Mouse (Mus musculus): ENCODE results near the gene Dpy19l2. TPM values are rescaled to one million over a fixed set of nuclear protein-coding genes. Genes with fewer than 3 reads are reported as not detected.

Dpy19l2 gene
- polyA plus RNA-seq, 1 experiment from 2014 or later: 0.17 TPM

DNA sequence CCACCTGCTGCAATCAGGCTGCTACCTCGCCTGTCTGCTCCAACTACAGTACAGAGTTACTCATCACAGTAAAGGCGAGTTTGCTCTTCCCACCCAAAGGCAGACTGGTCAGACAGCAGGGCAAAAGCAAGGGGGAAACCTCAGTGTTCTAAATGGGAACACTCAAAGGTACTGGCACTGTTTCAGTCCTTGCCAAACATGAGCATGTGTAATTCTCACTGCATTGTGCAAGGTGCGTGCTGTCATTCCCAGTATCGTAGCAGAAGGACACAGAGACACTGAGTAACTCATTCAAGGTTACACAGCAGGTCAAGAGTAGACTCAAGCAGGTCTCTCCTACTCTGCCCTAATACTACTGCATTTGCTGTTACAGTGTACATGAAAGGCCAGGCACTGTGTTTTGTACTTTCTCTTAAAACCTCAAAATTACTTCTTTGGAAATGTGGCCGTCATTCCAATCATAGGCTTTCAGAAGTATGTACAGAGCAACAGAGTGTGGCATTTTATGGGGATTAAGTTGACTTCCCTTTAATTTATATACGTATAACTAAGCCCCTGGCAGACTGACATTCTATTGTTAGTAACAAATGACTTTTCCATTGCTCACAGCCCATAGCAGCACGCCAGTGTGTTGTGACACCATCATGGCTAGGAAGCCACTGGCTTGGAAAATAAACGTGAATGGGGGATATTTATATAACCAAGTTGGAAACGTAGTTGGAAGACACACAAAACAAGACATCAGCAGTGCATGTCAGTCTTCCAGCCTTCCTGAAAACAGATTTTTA is 182.6 kb downstream of the Dpy19l2 start:
- Histone ChIP-seq H3K4me1 (ENCODE audit: control insufficient read depth, insufficient read depth, low read length) (no peaks in the 10 kb centered on the region), H3K27ac (ENCODE audit: low read depth, low read length) (no peak overlapping the region), H3K9me3 (ENCODE audit: control insufficient read depth, low read length) (no peaks in the 10 kb centered on the region), H3K36me3 (ENCODE audit: control insufficient read depth, insufficient read depth, low read length) (no peaks in the 10 kb centered on the region), H3K4me2 (ENCODE audit: low read depth) (no peak overlapping the region), H3K27me3 (ENCODE audit: control insufficient read depth, insufficient read depth, low read length) (no peaks in the 10 kb centered on the region), H3K9ac (ENCODE audit: low read length) (no peak overlapping the region), H3K4me3 (ENCODE audit: low read depth, low read length) (no peak overlapping the region)
- 78% methylated on average over 9 of the region's 9 CpGs for WGBS
- no peak for DNase-seq (ENCODE audit: low spot score)
- ATAC-seq (ENCODE audit: insufficient read depth, low FRiP score, low TSS enrichment): no peak

DNA sequence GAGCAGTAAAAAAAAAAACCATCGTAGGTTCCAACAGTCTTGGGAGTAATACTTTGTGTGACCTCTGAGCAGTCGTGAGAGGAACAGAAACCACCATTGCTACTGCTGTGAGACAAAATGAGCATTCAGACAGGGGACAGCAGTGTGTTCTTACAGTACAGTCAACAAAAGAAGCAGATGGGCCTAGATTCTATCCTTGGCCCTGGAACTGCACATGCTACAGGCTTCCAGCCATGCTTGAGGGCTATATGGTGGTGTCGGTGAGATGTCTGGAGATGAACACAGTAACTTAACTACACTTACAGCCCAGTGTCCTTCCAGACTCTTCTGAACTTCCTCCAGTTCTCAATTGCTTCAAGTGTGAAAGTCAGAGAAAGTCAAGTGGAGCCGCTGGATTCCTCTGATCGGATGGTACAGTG is 184.0 kb downstream of the Dpy19l2 start:
- Histone ChIP-seq H3K4me1 (ENCODE audit: control insufficient read depth, insufficient read depth, low read length) (no peaks in the 10 kb centered on the region), H3K36me3 (ENCODE audit: control insufficient read depth, insufficient read depth, low read length) (no peaks in the 10 kb centered on the region), H3K4me2 (ENCODE audit: low read depth) (no peak overlapping the region), H3K4me3 (ENCODE audit: low read depth, low read length) (no peak overlapping the region), H3K27ac (ENCODE audit: low read depth, low read length) (no peak overlapping the region), H3K9ac (ENCODE audit: low read length) (no peak overlapping the region), H3K9me3 (ENCODE audit: control insufficient read depth, low read length) (no peaks in the 10 kb centered on the region), H3K27me3 (ENCODE audit: control insufficient read depth, insufficient read depth, low read length) (no peaks in the 10 kb centered on the region)
- ATAC-seq (ENCODE audit: insufficient read depth, low FRiP score, low TSS enrichment) (no peak), DNase-seq (ENCODE audit: low spot score) (no peak)
- 90% methylated on average over 5 of the region's 5 CpGs for WGBS

DNA sequence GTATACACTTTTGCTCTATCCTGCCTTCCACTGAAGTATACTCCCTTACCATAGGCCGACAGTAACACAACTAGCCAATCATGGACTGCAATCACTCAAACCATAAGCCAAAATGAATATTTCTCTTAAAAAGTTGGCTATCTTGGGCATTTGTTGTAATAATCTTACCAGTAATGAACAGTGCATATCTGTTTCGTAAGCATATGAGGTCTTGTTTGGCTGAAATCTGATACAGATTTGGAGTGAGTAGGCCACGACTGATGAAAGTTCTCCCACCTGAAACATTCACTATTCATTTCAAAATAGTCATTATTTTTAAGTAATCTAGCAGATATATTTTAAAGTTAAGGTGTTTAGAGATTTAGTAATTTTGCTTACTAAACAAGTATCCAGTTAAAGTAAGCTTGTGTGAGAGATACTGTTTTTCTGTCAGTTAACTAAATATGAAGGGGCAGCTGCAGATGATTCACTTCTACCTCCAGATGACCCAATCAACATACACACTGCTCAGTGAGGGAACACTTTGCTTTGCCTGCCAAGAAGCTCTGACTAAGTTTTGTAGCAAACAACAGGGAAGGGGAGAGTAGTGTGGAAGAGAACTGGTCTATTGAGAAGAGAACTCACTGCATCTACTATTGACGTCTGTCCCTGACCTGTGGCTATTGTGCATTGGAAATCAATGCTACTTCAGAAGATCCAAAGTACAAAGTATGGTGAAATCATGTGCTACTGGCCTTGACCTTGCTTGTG is 184.5 kb downstream of the Dpy19l2 start:
- Histone ChIP-seq H3K27me3 (ENCODE audit: control insufficient read depth, insufficient read depth, low read length) (no peaks in the 10 kb centered on the region), H3K4me3 (ENCODE audit: low read depth, low read length) (no peak overlapping the region), H3K36me3 (ENCODE audit: control insufficient read depth, insufficient read depth, low read length) (no peaks in the 10 kb centered on the region), H3K27ac (ENCODE audit: low read depth, low read length) (no peak overlapping the region), H3K4me1 (ENCODE audit: control insufficient read depth, insufficient read depth, low read length) (no peaks in the 10 kb centered on the region), H3K4me2 (ENCODE audit: low read depth) (no peak overlapping the region), H3K9ac (ENCODE audit: low read length) (no peak overlapping the region), H3K9me3 (ENCODE audit: control insufficient read depth, low read length) (no peaks in the 10 kb centered on the region)
- WGBS: 84% methylated on average over 4 of the region's 4 CpGs
- no peak for ATAC-seq (ENCODE audit: insufficient read depth, low FRiP score, low TSS enrichment)
- no peak for DNase-seq (ENCODE audit: low spot score)

DNA sequence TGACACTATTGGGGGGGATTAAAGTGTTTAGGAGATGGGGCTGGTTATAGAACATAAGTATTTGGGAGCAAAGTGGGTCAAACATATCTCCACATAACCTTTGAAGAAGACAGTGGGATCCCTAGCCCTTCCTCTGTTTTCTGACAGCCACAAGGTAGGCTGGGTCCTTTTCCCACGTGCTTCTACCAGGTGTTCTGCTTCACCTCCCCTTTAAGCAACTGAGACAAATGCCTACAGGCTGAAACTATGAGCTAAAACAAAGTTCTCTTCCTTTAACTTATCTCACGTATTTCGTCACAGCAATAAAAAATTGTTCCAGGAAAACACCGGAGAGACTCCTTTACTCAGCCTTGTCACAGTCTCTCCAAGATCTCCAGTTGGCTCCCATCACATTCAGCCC is 187.2 kb downstream of the Dpy19l2 start:
- H3K27me3 ChIP-seq (ENCODE audit: control insufficient read depth, insufficient read depth, low read length): no peaks in the 10 kb centered on the region
- H3K36me3 ChIP-seq (ENCODE audit: control insufficient read depth, insufficient read depth, low read length): no peaks in the 10 kb centered on the region
- WGBS: 89% methylated on average over 4 of the region's 4 CpGs
- no peak overlapping the region for H3K4me2 ChIP-seq (ENCODE audit: low read depth)
- no peak overlapping the region for H3K27ac ChIP-seq (ENCODE audit: low read depth, low read length)
- no peak overlapping the region for H3K9ac ChIP-seq (ENCODE audit: low read length)
- DNase-seq (ENCODE audit: low spot score) (no peak), ATAC-seq (ENCODE audit: insufficient read depth, low FRiP score, low TSS enrichment) (no peak)
- H3K4me1 ChIP-seq (ENCODE audit: control insufficient read depth, insufficient read depth, low read length): no peaks in the 10 kb centered on the region
- H3K4me3 ChIP-seq (ENCODE audit: low read depth, low read length): no peak overlapping the region
- no peaks in the 10 kb centered on the region for H3K9me3 ChIP-seq (ENCODE audit: control insufficient read depth, low read length)

Other genes with a start within 250 kb of the Dpy19l2 start
- gene Dpy19l1, start 193.2 kb downstream of the Dpy19l2 start, polyA plus RNA-seq (2014; fragmentation: Nextera tagmentation; extraction: Ambion mirVana): 24.4 and 25.1 TPM in 2 replicates
- not detected in 2 replicates for gene Cypt4, start 71.1 kb downstream of the Dpy19l2 start, polyA plus RNA-seq (2014; fragmentation: Nextera tagmentation; extraction: Ambion mirVana)
- gene Tbx20, start 78.0 kb upstream of the Dpy19l2 start, polyA plus RNA-seq (2014; fragmentation: Nextera tagmentation; extraction: Ambion mirVana): 0.29 and 0.31 TPM in 2 replicates

Measured in neural tube, embryonic 11.5 days (tissue).